ENCODE assay signal across 9 mouse cellular contexts in genomic region chr10:81328386-81328785, GRCm38 (mm10). TPM values are rescaled to one million over a fixed set of nuclear protein-coding genes. Genes with fewer than 3 reads are reported as not detected.
DNase-seq lines count a peak whose midpoint lies in the region; ATAC-seq and TF ChIP-seq lines count a peak whose summit lies in the region.
"Had no signal": no experiment of that assay in that cellular context is flagged by ENCODE, and none has a peak within 500 bp of the region (broad histone marks: within the 10 kb centered on the region; RNA-seq: fewer than 3 reads in every experiment).

Tbxa2r (plus strand) TSS chr10:81328731.

- peaks cover 43% of the 10 kb centered on the region for H3K36me3 ChIP-seq in forebrain, embryonic 12.5 days (replicated peaks)
- H3K36me3 ChIP-seq in forebrain, postnatal 0 days (ENCODE audit: insufficient read depth) = peaks cover 44% of the 10 kb centered on the region
- peaks cover 48% of the 10 kb centered on the region for H3K36me3 ChIP-seq in hindbrain, embryonic 12.5 days
- H3K36me3 ChIP-seq in limb, embryonic 15.5 days = peaks cover 46% of the 10 kb centered on the region
- peaks cover 40% of the 10 kb centered on the region for H3K36me3 ChIP-seq in neural tube, embryonic 13.5 days

- 18% methylated on average over 10 of the region's 10 CpGs for WGBS in forebrain, embryonic 12.5 days
- WGBS in forebrain, postnatal 0 days = 32% methylated on average over 10 of the region's 10 CpGs
- 11% methylated on average over 10 of the region's 10 CpGs for WGBS in hindbrain, embryonic 12.5 days
- WGBS in limb, embryonic 15.5 days = 14% methylated on average over 10 of the region's 10 CpGs
- WGBS in neural tube, embryonic 13.5 days = 13% methylated on average over 10 of the region's 10 CpGs

- no peak within 1 kb of the TSS for H3K4me2 ChIP-seq in forebrain, embryonic 12.5 days
- no peak within 1 kb of the TSS for H3K4me2 ChIP-seq in forebrain, postnatal 0 days (ENCODE audit: low read depth)
- H3K4me2 ChIP-seq in hindbrain, embryonic 12.5 days (replicated peaks) = no peak within 1 kb of the TSS
- H3K4me2 ChIP-seq in limb, embryonic 15.5 days = peak within 1 kb of the TSS; percentile 29; the same call in 1 of the 2 replicates
- H3K4me2 ChIP-seq in neural tube, embryonic 13.5 days = peak within 1 kb of the TSS; percentile 11; the same call in 1 of the 2 replicates

- peaks cover 20% of the 10 kb centered on the region for H3K27me3 ChIP-seq in forebrain, embryonic 12.5 days
- no peaks in the 10 kb centered on the region for H3K27me3 ChIP-seq in forebrain, postnatal 0 days (ENCODE audit: insufficient read depth, low read length)
- peaks cover 21% of the 10 kb centered on the region for H3K27me3 ChIP-seq in hindbrain, embryonic 12.5 days
- H3K27me3 ChIP-seq in limb, embryonic 15.5 days = peaks cover 11% of the 10 kb centered on the region
- peaks cover 21% of the 10 kb centered on the region for H3K27me3 ChIP-seq in neural tube, embryonic 13.5 days

- no peaks in the 10 kb centered on the region for H3K9me3 ChIP-seq in forebrain, embryonic 12.5 days
- H3K9me3 ChIP-seq in forebrain, postnatal 0 days (ENCODE audit: low read length) = no peaks in the 10 kb centered on the region
- no peaks in the 10 kb centered on the region for H3K9me3 ChIP-seq in hindbrain, embryonic 12.5 days (replicated peaks)
- H3K9me3 ChIP-seq in limb, embryonic 15.5 days = no peaks in the 10 kb centered on the region
- H3K9me3 ChIP-seq in neural tube, embryonic 13.5 days = no peaks in the 10 kb centered on the region

- peak; percentile 33; the same call in 1 of the 2 replicates for TF ChIP-seq POLR2A in embryonic fibroblast, embryonic 13.5 days (IDR thresholded peaks at IDR 0.05; ENCODE audit: low read depth, low read length)

- no peak within 1 kb of the TSS for H3K27ac ChIP-seq in forebrain, embryonic 12.5 days
- H3K27ac ChIP-seq in forebrain, postnatal 0 days (ENCODE audit: low read depth, low read length) = no peak within 1 kb of the TSS
- H3K27ac ChIP-seq in embryonic fibroblast, embryonic 13.5 days (ENCODE audit: insufficient read depth, low read length) = peak within 1 kb of the TSS; percentile 71
- H3K27ac ChIP-seq in hindbrain, embryonic 12.5 days = 0 out of 2 replicates have a peak within 1 kb of the TSS, but pooled peaks have one; percentile 12
- peak within 1 kb of the TSS; percentile 91 for H3K27ac ChIP-seq in limb, embryonic 15.5 days
- peak within 1 kb of the TSS; percentile 49; the same call in 1 of the 2 replicates for H3K27ac ChIP-seq in neural tube, embryonic 13.5 days (replicated peaks)

- no peak for ATAC-seq in forebrain, embryonic 12.5 days (ENCODE audit: low FRiP score)
- no peak for ATAC-seq in forebrain, postnatal 0 days
- ATAC-seq in hindbrain, embryonic 12.5 days (ENCODE audit: low FRiP score) = no peak
- ATAC-seq in limb, embryonic 15.5 days (ENCODE audit: insufficient number of reproducible peaks, low FRiP score, low TSS enrichment, low read depth) = no peak
- no peak for ATAC-seq in neural tube, embryonic 13.5 days (ENCODE audit: low read depth)

- peak within 1 kb of the TSS; percentile 21; the same call in 1 of the 2 replicates for H3K9ac ChIP-seq in forebrain, embryonic 12.5 days
- H3K9ac ChIP-seq in forebrain, postnatal 0 days = no peak within 1 kb of the TSS
- peak within 1 kb of the TSS; percentile 15; the same call in 1 of the 2 replicates for H3K9ac ChIP-seq in hindbrain, embryonic 12.5 days
- no peak within 1 kb of the TSS for H3K9ac ChIP-seq in limb, embryonic 15.5 days
- H3K9ac ChIP-seq in neural tube, embryonic 13.5 days = peak within 1 kb of the TSS; percentile 34; the same call in 1 of the 2 replicates

- H3K4me3 ChIP-seq in forebrain, embryonic 12.5 days (replicated peaks) = no peak within 1 kb of the TSS
- no peak within 1 kb of the TSS for H3K4me3 ChIP-seq in forebrain, postnatal 0 days (ENCODE audit: low read depth, low read length)
- H3K4me3 ChIP-seq in embryonic fibroblast, embryonic 13.5 days (ENCODE audit: insufficient read depth, low read length) = no peak within 1 kb of the TSS
- no peak within 1 kb of the TSS for H3K4me3 ChIP-seq in hindbrain, embryonic 12.5 days
- 0 out of 2 replicates have a peak within 1 kb of the TSS, but pooled peaks have one; percentile 7 for H3K4me3 ChIP-seq in limb, embryonic 15.5 days
- no peak within 1 kb of the TSS for H3K4me3 ChIP-seq in neural tube, embryonic 13.5 days
- H3K4me3 ChIP-seq: erythroblast, embryonic 14.5 days had no signal

- H3K4me1 ChIP-seq in forebrain, embryonic 12.5 days = peaks cover 3% of the 10 kb centered on the region; the same call in 1 of the 2 replicates
- no peaks in the 10 kb centered on the region for H3K4me1 ChIP-seq in forebrain, postnatal 0 days (ENCODE audit: insufficient read depth)
- peaks cover 4% of the 10 kb centered on the region; the same call in 1 of the 2 replicates for H3K4me1 ChIP-seq in embryonic fibroblast, embryonic 13.5 days (ENCODE audit: control insufficient read depth, insufficient read depth, low read length)
- H3K4me1 ChIP-seq in hindbrain, embryonic 12.5 days = peaks cover 4% of the 10 kb centered on the region
- H3K4me1 ChIP-seq in limb, embryonic 15.5 days = peaks cover 46% of the 10 kb centered on the region
- peaks cover 21% of the 10 kb centered on the region for H3K4me1 ChIP-seq in neural tube, embryonic 13.5 days (replicated peaks)

- TF ChIP-seq CTCF in forebrain, postnatal 0 days (IDR thresholded peaks at IDR 0.05; ENCODE audit: low read depth) = no peak
- TF ChIP-seq CTCF in embryonic fibroblast, embryonic 13.5 days (IDR thresholded peaks at IDR 0.05; ENCODE audit: borderline replicate concordance, insufficient read depth, low read length) = no peak

- DNase-seq in forebrain, postnatal 0 days = no peak
- DNase-seq in layer of hippocampus, adult 9-11 months = no peak
- no peak for DNase-seq in frontal cortex, postnatal 14 days (ENCODE audit: low spot score in 2 of 2)

RNA-seq across cellular contexts. Expression of gene Tbxa2r, which starts in this region (rescaled TPM):
- polyA plus RNA-seq in forebrain, embryonic 12.5 days (2016; fragmentation: Nextera tagmentation; extraction: Ambion mirVana) = 2.1 and 2.9 TPM in 2 replicates
- 2.4 and 3.9 TPM in 2 replicates for total RNA-seq in forebrain, postnatal 0 days (2014; rRNA removed)
- 3.3 and 3.4 TPM in 2 replicates for polyA plus RNA-seq in forebrain, postnatal 0 days (2015; fragmentation: Nextera tagmentation; extraction: Ambion mirVana)
- 5.7 and 7.4 TPM in 2 replicates for polyA plus RNA-seq in embryonic fibroblast, embryonic 13.5 days (2011; ENCODE audit: insufficient read length, low read depth, missing spikeins)
- polyA plus RNA-seq in hindbrain, embryonic 12.5 days (2016; fragmentation: Nextera tagmentation; extraction: Ambion mirVana) = 2.7 and 3.1 TPM in 2 replicates
- polyA plus RNA-seq in limb, embryonic 15.5 days (2015; fragmentation: Nextera tagmentation; extraction: Ambion mirVana) = 11.9 and 12.8 TPM in 2 replicates
- 4.5 and 4.8 TPM in 2 replicates for polyA plus RNA-seq in neural tube, embryonic 13.5 days (2015; fragmentation: Nextera tagmentation; extraction: Ambion mirVana)

Comparison
In these comparisons a context has a peak if more than half of its experiments do, and no peak if none do; other contexts are left out.
1. H3K9ac ChIP-seq: peak in forebrain, embryonic 12.5 days (single experiment), hindbrain, embryonic 12.5 days (single experiment) and neural tube, embryonic 13.5 days (single experiment); none in forebrain, postnatal 0 days (single experiment) and limb, embryonic 15.5 days (single experiment).
2. H3K27ac ChIP-seq: peak in embryonic fibroblast, embryonic 13.5 days (single experiment), hindbrain, embryonic 12.5 days (single experiment), limb, embryonic 15.5 days (single experiment) and neural tube, embryonic 13.5 days (single experiment); none in forebrain, embryonic 12.5 days (single experiment) and forebrain, postnatal 0 days (single experiment).
3. H3K4me2 ChIP-seq: peak in limb, embryonic 15.5 days (single experiment) and neural tube, embryonic 13.5 days (single experiment); none in forebrain, embryonic 12.5 days (single experiment), forebrain, postnatal 0 days (single experiment) and hindbrain, embryonic 12.5 days (single experiment).